Mouse (Mus musculus): ENCODE measurements around the gene Nicn1. TPM values are rescaled to one million over a fixed set of nuclear protein-coding genes. Genes with fewer than 3 reads are reported as not detected.

Nicn1 gene
- total and polyA plus RNA-seq, 3 experiments: 7.4 to 12.9 (median 9.7) TPM

GRCm38 (mm10) chr9:108251877-108252276 is 38.4 kb upstream of the Nicn1 start:
- Histone ChIP-seq H3K27ac (ENCODE audit: insufficient read depth, low read depth) (no peak overlapping the region), H3K79me2 (replicated peaks; ENCODE audit: control insufficient read depth, extremely low read depth, insufficient read depth, poor library complexity, severe bottlenecking) (no peaks in the 10 kb centered on the region), H3K9me3 (replicated peaks; ENCODE audit: low read length) (no peaks in the 10 kb centered on the region), H3K36me3 (replicated peaks in 1 of 2; ENCODE audit: control insufficient read depth in 1 of 2, insufficient read depth in 1 of 2, low read length in 1 of 2) (peaks cover 0 to 7% of the 10 kb centered on the region in 2 experiments), H3K4me2 (ENCODE audit: insufficient read depth, low read depth, poor library complexity, severe bottlenecking) (no peak overlapping the region), H3K4me3 (replicated peaks in 1 of 3; ENCODE audit: low read depth in 2 of 3, low read length in 2 of 3, poor library complexity in 1 of 3) (no peak overlapping the region), H3K4me1 (ENCODE audit: control insufficient read depth in 1 of 2, insufficient read depth in 2 of 2) (no peaks in the 10 kb centered on the region), H3K27me3 (replicated peaks) (no peaks in the 10 kb centered on the region), H3K9ac (ENCODE audit: insufficient read depth, low read depth) (no peak overlapping the region)
- TF ChIP-seq NELFE (IDR thresholded peaks at IDR 0.05; ENCODE audit: low read depth, low read length): no peak
- no peak for TF ChIP-seq ZMIZ1 (IDR thresholded peaks at IDR 0.05; ENCODE audit: low read depth, low read length)
- no peak for TF ChIP-seq SMC3 (IDR thresholded peaks at IDR 0.05; ENCODE audit: low read depth, low read length)
- no peak for TF ChIP-seq CHD1 (IDR thresholded peaks at IDR 0.05; ENCODE audit: low read depth, low read length)
- in situ Hi-C loops (cut with MboI; ENCODE audit: low pct_ligation_motif_present, low pct_unique_long_range_greater_than_20kb, low sequenced_read_pairs): no loop called here
- dilution Hi-C loops (cut with MboI; ENCODE audit: extremely low pct_ligation_motif_present, extremely low pct_unique_long_range_greater_than_20kb, low sequenced_read_pairs): no loop called here
- DNase-seq (ENCODE audit: extremely low read depth): no peak

GRCm38 (mm10) chr9:108252766-108253165 is 37.5 kb upstream of the Nicn1 start:
- no peak for DNase-seq (ENCODE audit: extremely low read depth)
- Histone ChIP-seq H3K79me2 (replicated peaks; ENCODE audit: control insufficient read depth, extremely low read depth, insufficient read depth, poor library complexity, severe bottlenecking) (no peaks in the 10 kb centered on the region), H3K27me3 (replicated peaks) (no peaks in the 10 kb centered on the region), H3K9ac (ENCODE audit: insufficient read depth, low read depth) (no peak overlapping the region), H3K27ac (ENCODE audit: insufficient read depth, low read depth) (no peak overlapping the region), H3K9me3 (replicated peaks; ENCODE audit: low read length) (no peaks in the 10 kb centered on the region), H3K4me3 (replicated peaks in 1 of 3; ENCODE audit: low read depth in 2 of 3, low read length in 2 of 3, poor library complexity in 1 of 3) (no peak overlapping the region), H3K4me1 (ENCODE audit: control insufficient read depth in 1 of 2, insufficient read depth in 2 of 2) (no peaks in the 10 kb centered on the region), H3K36me3 (replicated peaks in 1 of 2; ENCODE audit: control insufficient read depth in 1 of 2, insufficient read depth in 1 of 2, low read length in 1 of 2) (peaks cover 0 to 7% of the 10 kb centered on the region in 2 experiments), H3K4me2 (ENCODE audit: insufficient read depth, low read depth, poor library complexity, severe bottlenecking) (no peak overlapping the region)
- dilution Hi-C loops (cut with MboI; ENCODE audit: extremely low pct_ligation_motif_present, extremely low pct_unique_long_range_greater_than_20kb, low sequenced_read_pairs) (no loop called here), in situ Hi-C loops (cut with MboI; ENCODE audit: low pct_ligation_motif_present, low pct_unique_long_range_greater_than_20kb, low sequenced_read_pairs) (no loop called here)
- TF ChIP-seq E2F4 (IDR thresholded peaks at IDR 0.05; ENCODE audit: insufficient replicate concordance, low read depth, low read length) (no peak), CTCF (conservative IDR thresholded peaks at IDR 0.05 in 1 of 2, IDR thresholded peaks at IDR 0.05 in 1 of 2; ENCODE audit: low read depth in 2 of 2, low read length in 2 of 2) (no peak), RCOR1 (conservative IDR thresholded peaks at IDR 0.05; ENCODE audit: low read depth, low read length) (no peak), ZC3H11A (IDR thresholded peaks at IDR 0.05; ENCODE audit: low read depth, low read length) (no peak), MEF2A (IDR thresholded peaks at IDR 0.05; ENCODE audit: borderline replicate concordance, low read depth, low read length) (no peak), JUN (IDR thresholded peaks at IDR 0.05; ENCODE audit: insufficient read depth, low read depth, low read length) (no peak)

- in situ Hi-C loops (cut with MboI; ENCODE audit: low pct_ligation_motif_present, low pct_unique_long_range_greater_than_20kb, low sequenced_read_pairs) (no loop called here), dilution Hi-C loops (cut with MboI; ENCODE audit: extremely low pct_ligation_motif_present, extremely low pct_unique_long_range_greater_than_20kb, low sequenced_read_pairs) (no loop called here)
- peaks cover 2 to 18% of the 10 kb centered on the region in 2 experiments for H3K4me1 ChIP-seq (ENCODE audit: control insufficient read depth in 1 of 2, insufficient read depth in 2 of 2)
- DNase-seq (ENCODE audit: extremely low read depth): no peak
- no peak overlapping the region for H3K27ac ChIP-seq (ENCODE audit: insufficient read depth, low read depth)
- H3K9ac ChIP-seq (ENCODE audit: insufficient read depth, low read depth): no peak overlapping the region
- H3K9me3 ChIP-seq (replicated peaks; ENCODE audit: low read length): no peaks in the 10 kb centered on the region
- H3K4me2 ChIP-seq (ENCODE audit: insufficient read depth, low read depth, poor library complexity, severe bottlenecking): no peak overlapping the region
- no peak overlapping the region for H3K4me3 ChIP-seq (replicated peaks in 1 of 3; ENCODE audit: low read depth in 2 of 3, low read length in 2 of 3, poor library complexity in 1 of 3)
- no peaks in the 10 kb centered on the region for H3K36me3 ChIP-seq (replicated peaks in 1 of 2; ENCODE audit: control insufficient read depth in 1 of 2, insufficient read depth in 1 of 2, low read length in 1 of 2)
- peaks cover 2% of the 10 kb centered on the region for H3K27me3 ChIP-seq (replicated peaks)
- TF ChIP-seq POLR2A (IDR thresholded peaks at IDR 0.05; ENCODE audit: low read depth, low read length): no peak
- no peak for TF ChIP-seq ZMIZ1 (IDR thresholded peaks at IDR 0.05; ENCODE audit: low read depth, low read length)
- no peak for TF ChIP-seq MEF2A (IDR thresholded peaks at IDR 0.05; ENCODE audit: borderline replicate concordance, low read depth, low read length)
- TF ChIP-seq BHLHE40 (IDR thresholded peaks at IDR 0.05; ENCODE audit: low read depth, low read length): no peak
- TF ChIP-seq JUN (IDR thresholded peaks at IDR 0.05; ENCODE audit: insufficient read depth, low read depth, low read length): no peak
- no peak for TF ChIP-seq ELF1 (IDR thresholded peaks at IDR 0.05; ENCODE audit: low read depth, low read length)
- no peak for TF ChIP-seq JUND (conservative IDR thresholded peaks at IDR 0.05; ENCODE audit: low read depth, low read length)
- TF ChIP-seq ZKSCAN1 (IDR thresholded peaks at IDR 0.05; ENCODE audit: borderline replicate concordance, low read depth, low read length): no peak
- TF ChIP-seq POLR2AphosphoS2 (IDR thresholded peaks at IDR 0.05; ENCODE audit: low read depth, low read length): no peak
- TF ChIP-seq MYC (IDR thresholded peaks at IDR 0.05; ENCODE audit: low read depth, low read length): no peak
- H3K79me2 ChIP-seq (replicated peaks; ENCODE audit: control insufficient read depth, extremely low read depth, insufficient read depth, poor library complexity, severe bottlenecking): no peaks in the 10 kb centered on the region
These were observed 29.7 kb upstream of the Nicn1 start for GRCm38 (mm10) chr9:108260526-108260925.

All from CH12.LX (cell line).